Mouse (Mus musculus): ENCODE measurements around the gene Stk40.

Gene Stk40

DNA sequence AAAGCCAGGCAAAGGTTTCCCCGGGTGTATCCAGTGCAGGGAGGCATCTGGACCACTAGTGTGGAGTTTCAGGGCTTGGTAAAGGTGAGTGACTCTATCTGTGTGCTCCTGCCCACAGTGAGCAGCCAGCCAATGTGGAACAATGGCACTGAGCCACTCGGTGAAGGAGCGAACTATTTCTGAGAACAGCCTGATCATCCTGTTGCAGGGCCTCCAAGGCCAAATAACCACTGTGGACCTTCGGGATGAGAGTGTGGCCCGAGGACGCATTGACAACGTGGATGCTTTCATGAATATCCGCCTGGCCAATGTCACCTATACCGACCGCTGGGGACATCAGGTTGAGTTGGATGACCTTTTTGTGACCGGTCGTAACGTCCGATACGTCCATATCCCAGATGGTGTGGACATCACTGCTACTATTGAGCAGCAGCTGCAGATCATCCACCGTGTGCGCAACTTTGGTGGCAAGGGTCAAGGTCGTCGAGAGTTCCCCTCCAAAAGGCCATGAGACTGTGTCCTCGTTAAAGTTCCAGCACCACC, 6.0 kb upstream of the Stk40 start:
- DNase-seq (ENCODE audit: low spot score): no peak

DNA sequence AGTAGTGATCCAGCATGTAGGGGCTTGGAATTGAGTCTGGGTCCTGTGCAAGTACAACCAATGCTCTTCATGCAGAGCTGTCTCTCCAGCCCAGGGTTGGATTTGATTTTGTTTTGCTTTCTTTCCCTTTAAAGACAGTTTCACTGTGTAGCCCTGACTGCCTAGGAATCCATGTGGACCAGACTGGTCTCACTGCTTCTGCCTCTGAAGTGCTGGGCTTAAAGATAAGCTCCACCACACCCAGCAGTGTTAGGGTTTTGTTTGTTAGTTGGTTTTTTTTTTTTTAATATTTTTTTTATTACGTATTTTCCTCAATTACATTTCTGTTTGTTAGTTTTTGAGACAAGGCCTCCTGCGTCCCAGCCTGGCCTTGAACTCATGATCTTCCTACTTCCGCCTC, 4.4 kb upstream of the Stk40 start:
- no peak for DNase-seq (ENCODE audit: low spot score)

DNA sequence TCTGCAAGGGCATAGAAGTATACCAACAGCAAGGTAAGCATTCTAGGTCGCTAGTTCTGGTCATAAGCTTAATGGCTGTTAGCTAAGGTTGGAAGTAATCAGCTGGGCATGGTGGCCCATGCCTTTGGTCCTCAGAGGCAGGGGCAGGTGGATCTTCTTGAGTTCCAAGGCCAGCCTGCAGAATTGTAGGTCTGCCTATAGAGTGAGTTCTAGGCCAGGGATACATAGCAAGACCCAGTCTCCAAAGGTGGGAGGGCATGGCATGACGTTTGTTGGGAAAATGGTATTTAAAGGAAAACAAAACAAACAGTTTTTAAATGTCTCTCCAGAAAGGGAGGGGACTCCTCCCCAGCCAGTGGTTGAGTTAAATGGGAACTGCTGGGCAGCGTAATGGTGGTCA, 3.0 kb upstream of the Stk40 start:
- no peak for DNase-seq (ENCODE audit: low spot score)

GRCm38 (mm10) chr4:126102061-126102841, 1.5 kb upstream of the Stk40 start:
- DNase-seq (ENCODE audit: low spot score): peak; percentile 32

DNA sequence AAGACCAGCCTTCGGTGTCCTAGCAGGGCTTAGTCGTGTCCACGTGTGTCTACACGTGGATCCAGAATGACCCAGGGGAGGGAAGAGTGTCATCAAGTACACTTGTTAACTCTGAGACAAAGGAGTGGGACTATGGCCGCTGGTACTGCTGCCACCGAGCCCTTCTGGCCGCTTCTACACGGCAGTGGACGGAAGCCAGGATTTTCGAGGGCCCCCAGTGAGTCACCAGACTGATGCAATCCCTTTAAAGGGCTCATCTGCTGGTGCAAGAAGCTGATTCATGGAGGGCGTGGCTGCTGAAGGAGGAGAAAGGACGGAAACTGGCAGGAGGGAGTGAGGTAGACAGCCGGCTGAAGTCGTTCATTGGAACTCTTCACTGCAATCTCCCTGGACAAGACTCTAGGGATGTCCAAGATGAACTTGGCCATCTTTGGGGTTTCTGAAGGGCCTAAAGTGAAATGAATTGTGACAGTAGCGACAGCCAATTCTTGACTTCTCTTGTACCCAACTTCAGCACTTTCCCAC, 638 bp upstream of the Stk40 start:
- peak; percentile 84 for DNase-seq (ENCODE audit: low spot score)

DNA sequence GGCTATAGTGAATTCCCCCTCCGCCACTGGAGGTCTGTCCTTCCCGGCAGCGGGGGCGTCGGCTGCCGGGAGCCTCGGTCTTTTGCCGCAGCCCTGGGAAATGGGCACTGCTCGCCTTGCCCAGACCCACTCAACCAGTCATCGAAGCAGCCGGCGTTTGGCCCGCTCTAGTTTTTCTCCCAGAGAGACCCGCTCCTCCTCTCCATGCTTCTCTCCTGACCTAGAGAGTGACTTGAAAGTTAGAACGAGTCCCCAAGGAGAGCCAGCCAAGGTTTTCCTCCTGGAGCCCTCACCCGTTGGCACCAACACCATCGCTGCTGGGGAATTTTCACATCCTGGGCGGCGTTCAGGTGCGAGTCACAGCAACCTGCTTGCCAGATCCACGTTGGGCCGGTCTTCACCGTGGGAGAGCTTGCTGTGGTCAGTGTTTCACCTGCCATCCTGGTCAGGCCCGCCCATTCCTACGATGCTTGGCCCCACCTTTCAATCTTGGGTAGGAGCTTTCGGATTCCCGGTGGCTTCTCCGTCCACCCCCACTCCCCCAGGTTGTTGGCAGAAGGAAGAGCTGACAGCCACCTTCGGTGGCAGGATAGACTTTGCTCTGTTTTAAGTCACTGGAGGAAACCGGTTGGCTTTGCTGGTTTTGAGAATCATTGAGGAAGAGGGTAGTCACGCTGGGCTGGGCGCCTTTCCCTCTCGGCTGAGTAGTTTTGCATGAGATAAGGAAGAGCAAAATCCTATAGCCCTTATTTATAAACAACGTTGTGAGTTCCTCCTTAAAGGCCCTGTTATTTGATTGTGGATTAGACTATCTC, 711 bp downstream of the Stk40 start:
- DNase-seq (ENCODE audit: low spot score): no peak

DNA sequence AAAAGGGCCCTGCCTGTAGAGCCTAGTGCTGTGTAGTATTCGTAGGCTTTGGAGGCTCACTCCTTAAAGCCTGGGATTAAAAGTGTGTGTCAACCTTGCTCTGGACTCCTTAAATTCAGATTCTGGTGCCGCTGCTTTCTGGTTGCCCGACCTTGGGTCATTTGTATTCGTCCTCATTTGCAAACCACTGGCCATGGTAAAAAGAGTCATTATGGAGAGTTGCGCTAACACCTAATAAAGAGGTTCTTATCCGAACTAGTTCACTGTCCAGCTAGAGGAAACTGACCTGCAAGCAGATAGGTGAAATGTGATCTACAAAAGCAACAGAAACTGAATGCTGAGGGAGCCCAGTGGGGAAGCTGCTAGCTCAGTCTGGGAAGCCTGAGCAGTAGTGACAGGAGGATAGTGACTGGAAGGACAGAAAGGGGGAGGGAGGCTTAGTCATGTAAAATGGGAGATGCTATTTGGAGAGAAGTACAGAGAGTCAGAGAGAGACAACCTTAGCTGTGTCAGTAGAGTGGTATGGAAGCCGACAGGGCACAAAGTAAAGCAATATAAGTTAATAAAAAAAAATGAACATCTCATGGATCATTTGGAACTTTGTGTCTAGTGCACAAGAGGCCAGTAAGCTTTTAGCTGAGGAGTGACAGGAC, 1.5 kb downstream of the Stk40 start:
- no peak for DNase-seq (ENCODE audit: low spot score)

- no peak for DNase-seq (ENCODE audit: low spot score)
Measured at GRCm38 (mm10) chr4:126108061-126108740, 4.4 kb downstream of the Stk40 start.

- DNase-seq (ENCODE audit: low spot score): no peak
Measured at GRCm38 (mm10) chr4:126109613-126110373, 6.0 kb downstream of the Stk40 start.

- DNase-seq (ENCODE audit: low spot score): no peak
Measured at GRCm38 (mm10) chr4:126110374-126111152, 6.8 kb downstream of the Stk40 start.

DNA sequence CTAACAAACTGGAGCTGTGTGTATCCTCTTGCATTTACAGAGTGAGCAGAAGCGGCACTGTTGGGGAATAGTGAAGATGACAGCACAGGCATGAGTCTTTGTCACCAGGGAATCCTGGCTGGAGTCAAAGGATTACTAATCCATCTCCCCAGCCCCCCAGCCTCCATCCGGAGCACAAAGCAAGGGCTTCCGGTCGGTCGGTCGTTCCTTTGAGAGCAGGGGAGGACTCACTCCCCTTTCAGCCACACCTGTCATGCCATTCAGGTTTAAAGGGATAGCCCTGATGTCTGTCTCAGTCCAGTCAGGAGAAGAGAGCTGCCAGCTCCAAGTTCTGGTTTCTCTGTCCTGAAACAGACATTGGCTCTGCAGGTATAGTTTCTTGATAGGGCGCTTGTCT, 7.4 kb downstream of the Stk40 start:
- DNase-seq (ENCODE audit: low spot score): no peak

- DNase-seq (ENCODE audit: low spot score): no peak
Measured at GRCm38 (mm10) chr4:126113243-126113642, 9.5 kb downstream of the Stk40 start.

DNA sequence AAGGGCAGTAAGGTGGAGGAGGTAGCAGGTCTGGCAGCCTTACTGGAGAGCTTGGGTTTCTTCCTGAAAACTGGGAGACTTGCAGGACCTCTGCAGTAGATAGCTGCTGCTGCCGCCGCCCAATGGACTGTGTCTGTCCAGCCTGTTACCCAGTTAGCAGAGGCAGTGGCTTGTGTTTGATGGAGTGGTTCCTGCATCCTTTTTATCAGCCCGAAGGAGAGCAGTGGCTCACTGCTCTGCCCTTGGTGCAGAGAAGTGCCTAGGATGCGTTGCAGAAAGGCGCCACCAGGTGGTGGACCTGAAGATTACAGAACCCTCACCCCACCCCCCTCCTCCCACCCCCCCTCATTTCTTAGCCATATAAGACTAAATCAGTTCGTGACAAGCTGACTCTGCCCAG, 10.2 kb downstream of the Stk40 start:
- DNase-seq (ENCODE audit: low spot score): peak; percentile 60

DNA sequence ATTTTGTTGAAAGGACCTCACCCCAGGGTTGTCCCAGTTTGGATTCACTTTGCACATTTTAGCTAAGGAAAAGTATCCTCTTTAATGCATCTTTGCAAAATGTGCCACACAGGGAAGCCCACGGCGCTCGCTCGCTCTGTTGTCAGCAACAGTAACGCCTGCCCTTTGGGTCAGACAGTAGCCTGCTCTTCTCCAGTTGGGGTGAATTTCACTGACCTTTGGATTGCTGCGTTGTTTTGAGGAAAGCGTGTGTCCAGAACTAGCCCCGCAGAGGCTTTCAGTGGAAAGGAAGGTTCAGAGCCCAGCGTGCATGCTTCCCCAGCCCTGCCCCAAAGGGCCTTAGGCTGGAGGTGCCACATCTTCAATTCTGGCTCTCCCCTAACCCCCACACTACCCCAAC, 11.7 kb downstream of the Stk40 start:
- no peak for DNase-seq (ENCODE audit: low spot score)

- DNase-seq (ENCODE audit: low spot score): no peak
Measured at GRCm38 (mm10) chr4:126115871-126116521, 12.2 kb downstream of the Stk40 start.

GRCm38 (mm10) chr4:126117116-126117515, 13.4 kb downstream of the Stk40 start:
- DNase-seq (ENCODE audit: low spot score): no peak

DNA sequence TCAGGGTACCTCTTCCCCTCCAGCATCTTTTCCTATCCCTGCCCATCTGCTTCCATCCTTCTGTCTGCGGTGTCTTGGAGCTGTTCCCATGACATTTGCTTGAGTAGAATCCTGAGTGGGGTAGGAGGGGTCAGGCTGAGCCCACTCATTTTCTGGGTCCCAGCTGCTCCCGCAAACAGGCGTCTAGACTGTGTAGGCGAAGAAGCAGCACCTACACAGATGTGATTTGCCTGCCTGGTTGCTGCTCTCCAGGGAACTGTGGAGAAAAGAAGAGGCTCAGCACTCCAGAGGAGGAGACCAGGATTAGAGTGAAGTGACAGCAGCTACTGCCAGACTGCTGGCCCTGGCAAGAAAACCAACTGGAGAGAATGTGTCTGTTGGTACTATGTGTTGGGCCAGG, 14.9 kb downstream of the Stk40 start:
- no peak for DNase-seq (ENCODE audit: low spot score)

GRCm38 (mm10) chr4:126119051-126119450, 15.3 kb downstream of the Stk40 start:
- no peak for DNase-seq (ENCODE audit: low spot score)

GRCm38 (mm10) chr4:126120052-126120451, 16.3 kb downstream of the Stk40 start:
- DNase-seq (ENCODE audit: low spot score): no peak

GRCm38 (mm10) chr4:126120506-126120905, 16.7 kb downstream of the Stk40 start:
- DNase-seq (ENCODE audit: low spot score): no peak
